Mouse (Mus musculus) erythroblast, embryonic 14.5 days (primary cell): ENCODE data around the gene Ovca2. TPM values are rescaled to one million over a fixed set of nuclear protein-coding genes. Genes with fewer than 3 reads are reported as not detected.
A peak's percentile ranks its signal among the peaks of the same experiment; 100 is the strongest.

Experiments used
- H3K27me3 ChIP-seq: 2 replicates; pipeline ENCODE4 v1.6.1; 2012; ENCODE audit warnings: inconsistent platforms; ENCODE audit not compliant: control insufficient read depth
- H3K36me3 ChIP-seq: 2 replicates; pipeline ENCODE4 v1.6.1; 2012; ENCODE audit warnings: mild to moderate bottlenecking, inconsistent platforms; ENCODE audit not compliant: control insufficient read depth
- H3K4me1 ChIP-seq: 2 replicates; pipeline ENCODE4 v1.6.1; 2012; ENCODE audit warnings: inconsistent platforms; ENCODE audit not compliant: control insufficient read depth
- H3K4me3 ChIP-seq: replicated peaks from 2 replicates; pipeline ENCODE3; 2012; ENCODE audit warnings: moderate library complexity, mild to moderate bottlenecking, inconsistent platforms
- H3K9me3 ChIP-seq: 2 replicates; pipeline ENCODE4 v1.6.1; 2012; ENCODE audit warnings: low read length, inconsistent platforms, mixed read lengths; ENCODE audit not compliant: control insufficient read depth
- GATA1 ChIP-seq: IDR thresholded peaks from 2 replicates; pipeline ENCODE4 v1.6.1; 2012; ENCODE audit warnings: low read length, inconsistent platforms, mixed read lengths
- TAL1 ChIP-seq: IDR thresholded peaks from 3 replicates; pipeline ENCODE4 v1.6.1; 2012; ENCODE audit warnings: low read length, inconsistent platforms, mixed read lengths
- polyA plus RNA-seq: library from polyadenylated mRNA; stranded (reverse); fragments of >175 nt; gene quantifications from 2 replicates; pipeline ENCODE4 v1.2.3, GENCODE M21; 2012

Gene Ovca2
- polyA plus RNA-seq, 1 experiment = 0.13 TPM

- no peaks in the 10 kb centered on the region for H3K36me3 ChIP-seq
- TF ChIP-seq GATA1 = no peak
- H3K4me1 ChIP-seq = peaks cover 40% of the 10 kb centered on the region
- H3K27me3 ChIP-seq = peaks cover 34% of the 10 kb centered on the region
- H3K4me3 ChIP-seq = no peak overlapping the region
- no peaks in the 10 kb centered on the region for H3K9me3 ChIP-seq
Measured at GRCm38 (mm10) chr11:75212031-75212667, 33.5 kb upstream of the Ovca2 start.

- TF ChIP-seq TAL1 (no peak), GATA1 (no peak)
Measured at GRCm38 (mm10) chr11:75210755-75211154, 32.1 kb upstream of the Ovca2 start.

GRCm38 (mm10) chr11:75210093-75210492, 31.5 kb upstream of the Ovca2 start:
- peaks cover 43% of the 10 kb centered on the region for H3K4me1 ChIP-seq
- TF ChIP-seq TAL1 (no peak), GATA1 (no peak)
- H3K4me3 ChIP-seq = peak overlapping the region; percentile 27
- no peaks in the 10 kb centered on the region for H3K36me3 ChIP-seq
- peaks cover 17% of the 10 kb centered on the region for H3K27me3 ChIP-seq
- no peaks in the 10 kb centered on the region for H3K9me3 ChIP-seq

More at GRCm38 (mm10) chr11:75210755-75211154, 32.1 kb upstream of the Ovca2 start:
- H3K9me3 ChIP-seq = no peaks in the 10 kb centered on the region
- peaks cover 24% of the 10 kb centered on the region for H3K27me3 ChIP-seq
- peaks cover 42% of the 10 kb centered on the region for H3K4me1 ChIP-seq
- no peaks in the 10 kb centered on the region for H3K36me3 ChIP-seq
- no peak overlapping the region for H3K4me3 ChIP-seq

DNA sequence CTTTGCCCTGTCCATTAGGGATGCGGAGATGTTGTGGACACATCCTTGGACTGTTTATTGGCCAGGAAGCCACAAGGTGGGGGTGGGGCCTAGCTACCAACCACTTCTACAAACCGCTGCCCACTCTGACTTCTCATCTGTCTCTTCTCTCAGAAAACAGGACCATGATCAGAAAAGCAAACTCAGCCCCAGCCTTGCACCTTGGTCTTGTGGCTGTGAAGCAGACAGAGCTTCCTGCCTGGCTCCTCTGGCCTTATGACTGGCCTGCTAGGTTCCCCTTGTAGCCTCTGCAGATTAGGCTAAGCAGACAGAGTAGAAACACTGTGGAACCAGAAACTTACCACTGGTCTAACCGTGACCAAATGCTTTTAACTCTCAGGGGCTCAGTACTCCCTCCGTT, 30.7 kb upstream of the Ovca2 start:
- H3K4me3 ChIP-seq = no peak overlapping the region
- no peaks in the 10 kb centered on the region for H3K9me3 ChIP-seq
- peaks cover 11% of the 10 kb centered on the region for H3K27me3 ChIP-seq
- H3K36me3 ChIP-seq = no peaks in the 10 kb centered on the region
- TF ChIP-seq GATA1 = no peak
- no peak for TF ChIP-seq TAL1
- H3K4me1 ChIP-seq = peaks cover 43% of the 10 kb centered on the region

GRCm38 (mm10) chr11:75206347-75206746, 27.7 kb upstream of the Ovca2 start:
- H3K27me3 ChIP-seq = peaks cover 6% of the 10 kb centered on the region; the same call in 1 of the 2 replicates
- peaks cover 33% of the 10 kb centered on the region for H3K4me1 ChIP-seq

GRCm38 (mm10) chr11:75204472-75204871, 25.8 kb upstream of the Ovca2 start:
- Histone ChIP-seq H3K27me3 (peaks cover 20% of the 10 kb centered on the region), H3K36me3 (no peaks in the 10 kb centered on the region), H3K4me3 (no peak overlapping the region), H3K4me1 (peaks cover 16% of the 10 kb centered on the region), H3K9me3 (no peaks in the 10 kb centered on the region)
- TF ChIP-seq TAL1 = no peak
- no peak for TF ChIP-seq GATA1

More at GRCm38 (mm10) chr11:75206347-75206746, 27.7 kb upstream of the Ovca2 start:
- Histone ChIP-seq H3K9me3 (no peaks in the 10 kb centered on the region), H3K36me3 (no peaks in the 10 kb centered on the region), H3K4me3 (no peak overlapping the region)
- no peak for TF ChIP-seq TAL1
- TF ChIP-seq GATA1 = no peak

DNA sequence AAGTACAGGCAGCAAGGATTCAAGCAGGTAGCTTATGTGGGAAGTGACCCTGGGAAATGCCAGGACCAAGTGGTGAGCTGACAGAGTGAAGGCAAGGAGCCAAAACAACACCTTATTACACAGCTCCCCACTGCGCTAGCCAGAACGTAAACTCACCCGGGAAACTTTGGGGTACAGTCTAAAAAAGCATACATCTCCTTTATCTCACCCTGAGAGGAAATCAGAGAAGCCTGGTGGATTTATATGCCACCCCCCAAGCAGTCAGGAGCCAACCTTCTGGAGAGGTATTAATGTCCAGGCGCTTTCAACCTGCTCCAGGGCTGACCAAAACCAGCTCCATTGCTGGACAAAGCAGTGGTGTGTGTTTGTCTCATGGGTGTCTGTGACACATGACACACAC, 25.3 kb upstream of the Ovca2 start:
- Histone ChIP-seq H3K36me3 (no peaks in the 10 kb centered on the region), H3K4me1 (peaks cover 11% of the 10 kb centered on the region), H3K4me3 (no peak overlapping the region), H3K9me3 (no peaks in the 10 kb centered on the region), H3K27me3 (peaks cover 26% of the 10 kb centered on the region)
- TF ChIP-seq TAL1 (no peak), GATA1 (no peak)

DNA sequence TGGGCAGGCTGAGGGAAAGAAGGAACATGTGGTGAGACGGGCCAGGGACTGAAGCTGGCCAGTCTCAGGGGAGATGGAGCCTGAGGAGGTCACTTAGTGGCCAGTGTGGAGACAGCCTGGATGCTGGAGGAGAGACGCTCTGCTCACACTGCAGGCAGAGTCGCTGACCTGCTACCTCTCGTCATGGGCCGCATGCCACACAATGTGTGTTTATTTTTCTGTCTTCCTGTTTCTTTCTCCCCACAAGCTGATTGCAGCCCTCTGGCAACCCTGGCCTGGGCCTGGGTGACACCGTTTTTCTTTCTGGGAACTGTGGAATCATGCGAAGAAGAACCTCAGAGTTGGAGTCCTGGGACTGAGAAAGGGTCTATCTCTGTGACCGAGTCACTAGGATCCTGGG, 23.1 kb upstream of the Ovca2 start:
- no peak overlapping the region for H3K4me3 ChIP-seq
- H3K4me1 ChIP-seq = peaks cover 12% of the 10 kb centered on the region
- H3K36me3 ChIP-seq = no peaks in the 10 kb centered on the region
- H3K27me3 ChIP-seq = peaks cover 48% of the 10 kb centered on the region
- no peaks in the 10 kb centered on the region for H3K9me3 ChIP-seq
- TF ChIP-seq GATA1 = no peak
- TF ChIP-seq TAL1 = no peak

DNA sequence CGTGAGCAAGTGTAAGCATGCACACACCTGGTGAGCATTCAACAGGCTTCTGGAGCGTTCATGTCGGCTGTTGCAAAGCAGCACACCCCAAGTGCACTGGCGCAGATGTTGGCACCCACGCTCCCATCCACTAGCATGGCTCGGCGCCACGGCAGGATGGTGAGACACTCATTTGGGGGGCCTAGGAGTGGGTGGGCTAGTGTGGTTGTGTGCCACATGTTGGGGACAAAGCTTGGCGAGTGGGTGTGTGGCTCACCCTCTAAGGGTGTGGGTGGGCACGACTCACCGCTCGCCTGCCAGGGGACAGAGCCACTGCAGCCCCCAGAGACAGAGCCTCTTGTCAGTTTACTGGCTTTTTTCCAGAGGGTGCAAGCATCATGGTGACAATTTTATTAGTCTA, 22.3 kb upstream of the Ovca2 start:
- no peak for TF ChIP-seq TAL1
- no peak for TF ChIP-seq GATA1
- peaks cover 11% of the 10 kb centered on the region for H3K4me1 ChIP-seq
- no peak overlapping the region for H3K4me3 ChIP-seq
- H3K9me3 ChIP-seq = no peaks in the 10 kb centered on the region
- H3K36me3 ChIP-seq = no peaks in the 10 kb centered on the region
- H3K27me3 ChIP-seq = peaks cover 56% of the 10 kb centered on the region

GRCm38 (mm10) chr11:75199951-75200350, 21.3 kb upstream of the Ovca2 start:
- Histone ChIP-seq H3K9me3 (peaks cover 3% of the 10 kb centered on the region; the same call in 1 of the 2 replicates), H3K4me1 (peaks cover 10% of the 10 kb centered on the region), H3K4me3 (no peak overlapping the region), H3K27me3 (peaks cover 65% of the 10 kb centered on the region), H3K36me3 (no peaks in the 10 kb centered on the region)
- no peak for TF ChIP-seq GATA1
- TF ChIP-seq TAL1 = no peak
